Mouse (Mus musculus) lung, postnatal 36 days (tissue): ENCODE data around the gene Sytl2.

Experiments
- DNase-seq: peaks from one replicate; pipeline ENCODE4 v3.0.0; 2022; ENCODE audit warnings: mixed read lengths

The Sytl2 gene

GRCm38 (mm10) chr7:90301942-90302646 is at the start of gene Sytl2:
Gene Sytl2, plus strand, starts transcription at chr7:90302252.
- DNase-seq, result peak; percentile 74

DNA sequence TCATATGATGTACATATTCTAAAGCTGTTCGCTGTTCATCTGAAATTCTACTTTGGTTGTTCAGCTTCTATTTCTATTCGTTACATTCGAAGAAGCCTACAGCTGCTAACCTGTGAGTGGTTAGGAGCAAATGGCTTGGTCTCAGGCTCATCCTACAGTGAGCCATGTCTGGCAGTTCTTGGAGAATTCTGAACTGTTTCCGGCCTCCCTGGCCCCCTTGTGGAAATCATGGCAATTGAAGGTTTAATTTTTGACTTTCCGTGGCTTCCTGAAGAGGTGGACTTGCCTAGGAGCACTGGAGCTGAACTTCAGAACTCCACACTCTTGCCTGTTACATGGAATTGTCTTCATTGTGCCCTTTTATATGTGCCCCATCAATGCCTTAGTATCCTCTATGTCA is 49.1 kb upstream of the Sytl2 start:
- DNase-seq, result no peak

GRCm38 (mm10) chr7:90258701-90259100 is 43.4 kb upstream of the Sytl2 start:
- DNase-seq, result peak; percentile 85

GRCm38 (mm10) chr7:90259899-90260298 is 42.2 kb upstream of the Sytl2 start:
- DNase-seq, result no peak

DNA sequence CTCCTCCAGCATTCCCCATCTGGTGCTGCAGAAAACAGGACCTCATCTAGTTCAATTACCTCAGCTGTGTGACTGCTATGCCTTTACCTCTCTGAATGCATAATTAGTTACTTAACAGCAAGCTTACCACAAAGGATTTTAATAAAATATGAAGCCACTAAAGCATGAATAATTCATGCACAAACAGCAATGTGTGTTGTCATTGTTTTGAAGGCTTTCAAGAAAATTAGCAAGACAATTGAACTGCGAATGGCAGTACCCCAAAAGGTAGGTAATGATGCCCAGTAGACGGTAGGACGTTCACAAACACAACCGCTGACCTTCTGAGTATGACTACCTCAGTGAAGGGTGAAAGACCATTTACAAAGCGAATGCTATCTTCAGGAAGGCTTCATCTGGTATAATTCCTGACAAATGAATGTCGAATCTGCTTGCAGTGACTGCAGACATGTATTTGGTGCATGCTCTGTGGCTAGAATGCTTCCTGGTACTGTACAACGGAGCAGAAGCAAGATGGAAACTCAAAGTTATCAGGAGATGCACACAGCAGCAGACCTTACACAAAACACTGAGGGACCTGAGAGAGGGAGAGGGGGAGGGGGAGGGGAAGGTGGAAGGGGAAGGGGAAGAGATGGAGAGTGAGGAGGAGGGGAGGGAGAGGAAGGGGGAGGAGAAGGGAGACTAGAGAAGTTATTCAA is 40.0 kb upstream of the Sytl2 start:
- no peak for DNase-seq

- peak; percentile 89 for DNase-seq
Measured at GRCm38 (mm10) chr7:90265289-90265970, 36.6 kb upstream of the Sytl2 start, which contains the start of gene Ccdc83. Gene Ccdc83, minus strand, starts transcription at chr7:90265777.

GRCm38 (mm10) chr7:90270141-90270540 is 31.9 kb upstream of the Sytl2 start:
- no peak for DNase-seq

- no peak for DNase-seq
Measured at GRCm38 (mm10) chr7:90274561-90275100, 27.4 kb upstream of the Sytl2 start.

DNA sequence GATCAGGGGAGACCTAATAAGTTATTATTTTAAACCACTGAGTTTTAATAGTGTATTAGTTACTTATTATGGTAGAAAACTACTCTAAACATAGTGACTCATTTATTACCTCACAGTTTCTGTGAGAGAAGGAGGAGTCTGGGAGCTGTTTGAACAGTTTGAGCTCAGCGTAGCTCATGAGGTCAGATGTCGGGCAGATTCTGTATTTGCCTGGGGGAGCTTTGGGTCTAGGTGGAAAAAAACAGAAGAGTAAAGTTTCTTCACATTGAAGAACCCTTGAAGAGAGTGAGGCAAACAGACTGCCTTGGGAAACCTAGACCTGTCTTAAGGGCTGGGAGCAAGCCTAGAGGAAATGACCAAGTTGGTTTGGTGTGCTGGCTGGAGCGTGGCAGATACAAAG is 24.8 kb upstream of the Sytl2 start:
- peak; percentile 47 for DNase-seq

DNA sequence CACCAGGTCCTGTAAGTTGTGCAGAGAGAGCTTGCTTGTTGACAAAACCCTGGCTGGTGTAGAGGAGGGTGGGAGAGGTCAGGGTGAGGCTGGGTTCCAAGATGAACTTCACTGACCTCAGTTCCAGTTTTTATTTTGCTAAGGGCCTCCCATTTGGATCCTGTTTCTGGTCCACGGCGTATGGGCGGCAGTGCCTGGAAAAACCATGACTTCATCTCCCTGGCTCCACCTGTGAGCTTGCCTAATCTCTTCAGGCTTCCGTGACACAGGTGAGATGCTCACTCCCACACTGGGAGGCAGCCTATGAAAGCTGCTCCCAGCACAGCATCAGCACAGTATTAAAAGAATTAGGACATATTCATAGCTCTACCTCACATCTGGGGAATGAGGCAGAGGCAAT is 24.3 kb upstream of the Sytl2 start:
- peak; percentile 50 for DNase-seq

DNA sequence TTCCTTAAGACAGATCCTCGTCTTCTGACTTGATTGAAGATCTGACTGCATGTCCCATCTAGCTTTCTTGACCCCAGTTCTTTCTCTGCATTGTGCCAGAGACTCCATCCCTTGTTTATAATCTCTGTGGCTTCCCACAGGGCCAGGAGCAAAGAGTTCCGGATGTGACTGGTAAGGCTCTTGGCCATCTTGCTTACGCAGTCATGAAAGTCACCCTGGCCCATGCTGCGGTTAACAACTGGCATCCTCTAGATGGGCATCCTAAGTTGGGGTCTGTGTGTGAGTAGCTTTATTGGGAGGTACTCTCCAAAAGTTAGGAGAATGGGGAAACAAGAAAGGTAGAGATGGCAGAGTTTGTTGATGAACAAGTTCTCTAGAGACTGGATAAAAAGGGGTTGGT is 22.9 kb upstream of the Sytl2 start:
- DNase-seq, result no peak

DNA sequence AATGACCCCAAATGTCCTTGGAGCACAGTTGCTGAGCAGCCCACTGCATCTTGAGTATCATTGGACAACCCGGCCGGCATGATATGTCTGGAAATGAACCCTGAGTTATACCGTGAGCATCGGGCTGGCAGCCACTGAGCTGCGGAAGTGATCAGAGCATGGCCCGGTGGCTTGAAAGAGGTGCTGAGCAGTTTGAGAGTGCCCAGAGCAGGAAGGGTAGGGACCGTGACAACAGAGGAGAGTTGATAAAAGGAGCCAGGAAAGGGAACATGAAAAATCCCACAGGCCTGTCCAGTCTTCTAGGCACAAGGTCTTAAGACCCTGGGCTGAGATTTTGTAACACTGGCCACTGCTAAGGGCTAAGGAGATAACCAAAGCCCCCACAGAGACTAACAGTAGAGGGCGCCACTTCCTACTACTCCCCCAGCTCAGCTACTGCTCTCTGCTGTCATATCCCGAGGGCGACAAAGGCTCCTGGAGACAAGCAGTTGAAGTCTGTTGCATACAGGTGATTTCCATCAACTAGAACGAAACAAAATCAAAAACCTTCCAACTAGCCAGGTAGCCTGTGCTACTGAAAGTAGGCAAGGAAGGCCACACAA is 21.7 kb upstream of the Sytl2 start:
- peak; percentile 61 for DNase-seq

DNA sequence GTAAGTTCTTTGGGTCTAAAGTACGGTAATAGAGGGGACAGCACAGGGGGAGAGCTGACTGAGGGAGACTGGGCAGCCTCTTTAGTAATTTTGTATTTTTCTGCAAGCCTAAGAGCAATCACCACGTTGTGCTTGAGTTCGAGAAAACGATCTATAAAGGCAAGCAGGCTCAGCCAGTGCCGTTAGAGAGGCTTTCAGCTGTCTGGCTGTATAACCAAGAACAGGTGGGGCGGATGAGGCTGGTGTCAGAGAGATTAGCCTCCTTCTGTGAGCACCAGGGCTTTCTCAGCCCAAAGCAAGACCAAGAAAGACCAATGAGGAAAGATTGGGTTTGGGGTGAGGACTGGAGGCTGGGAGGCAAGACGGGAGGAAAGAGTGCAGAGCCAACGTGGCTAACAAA is 21.2 kb upstream of the Sytl2 start:
- DNase-seq, result no peak

DNA sequence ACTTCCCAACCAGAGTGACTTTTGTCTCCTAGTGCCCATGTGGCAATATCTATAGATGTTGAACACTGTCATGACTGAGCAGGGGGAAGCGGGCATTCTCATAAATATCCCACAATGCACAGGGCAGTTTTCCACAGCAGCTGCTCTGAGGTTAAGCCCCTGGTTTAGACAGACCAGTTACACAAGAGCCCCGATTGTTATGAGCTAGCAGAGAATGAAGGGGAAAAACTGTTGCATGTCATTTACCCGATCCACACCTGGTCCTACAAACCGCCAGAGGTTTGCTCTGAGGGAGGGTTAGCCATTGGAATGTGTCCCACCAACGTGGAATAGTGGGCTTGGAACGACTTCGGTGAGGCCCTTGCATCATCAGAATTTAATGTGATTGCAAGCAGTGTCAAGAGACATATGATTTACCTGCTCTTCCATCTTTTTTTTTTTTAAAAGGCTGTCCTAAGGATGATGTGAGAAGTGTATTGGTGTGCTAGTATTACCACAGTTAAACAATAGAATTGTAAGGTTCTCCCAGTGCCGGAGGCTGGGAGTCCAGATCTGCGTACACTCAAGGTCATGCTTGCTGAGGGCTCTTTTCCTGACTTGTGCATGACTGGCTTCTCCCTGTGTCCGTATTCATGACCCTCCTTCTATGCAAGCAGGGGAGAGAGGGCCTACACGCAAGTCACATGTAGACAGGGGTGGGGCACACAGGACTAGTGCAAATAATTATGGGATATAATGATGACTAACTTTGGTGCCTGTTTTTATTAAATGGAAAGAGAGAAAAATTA is 20.1 kb upstream of the Sytl2 start:
- no peak for DNase-seq

DNA sequence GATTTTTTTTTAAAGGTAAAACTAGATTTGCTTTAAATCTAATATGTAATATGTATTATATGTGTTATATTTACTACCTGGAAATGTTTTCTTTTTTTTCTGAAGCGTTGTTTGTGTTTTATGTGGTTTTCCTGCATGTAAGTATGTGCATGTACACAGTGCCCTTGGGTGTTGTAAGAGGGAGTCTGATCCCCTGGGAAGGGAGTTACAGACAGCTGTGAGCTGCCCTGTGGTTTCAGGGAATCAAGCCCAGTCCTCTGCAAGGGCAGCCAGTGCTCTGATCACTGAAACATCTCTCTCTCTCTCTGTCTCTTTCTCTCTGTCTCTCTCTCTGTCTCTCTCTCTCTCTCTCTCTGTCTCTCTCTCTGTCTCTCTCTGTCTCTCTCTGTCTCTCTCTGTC is 19.3 kb upstream of the Sytl2 start:
- no peak for DNase-seq

- no peak for DNase-seq
Measured at GRCm38 (mm10) chr7:90284793-90285192, 17.3 kb upstream of the Sytl2 start.

GRCm38 (mm10) chr7:90291885-90292284 is 10.2 kb upstream of the Sytl2 start:
- no peak for DNase-seq

DNA sequence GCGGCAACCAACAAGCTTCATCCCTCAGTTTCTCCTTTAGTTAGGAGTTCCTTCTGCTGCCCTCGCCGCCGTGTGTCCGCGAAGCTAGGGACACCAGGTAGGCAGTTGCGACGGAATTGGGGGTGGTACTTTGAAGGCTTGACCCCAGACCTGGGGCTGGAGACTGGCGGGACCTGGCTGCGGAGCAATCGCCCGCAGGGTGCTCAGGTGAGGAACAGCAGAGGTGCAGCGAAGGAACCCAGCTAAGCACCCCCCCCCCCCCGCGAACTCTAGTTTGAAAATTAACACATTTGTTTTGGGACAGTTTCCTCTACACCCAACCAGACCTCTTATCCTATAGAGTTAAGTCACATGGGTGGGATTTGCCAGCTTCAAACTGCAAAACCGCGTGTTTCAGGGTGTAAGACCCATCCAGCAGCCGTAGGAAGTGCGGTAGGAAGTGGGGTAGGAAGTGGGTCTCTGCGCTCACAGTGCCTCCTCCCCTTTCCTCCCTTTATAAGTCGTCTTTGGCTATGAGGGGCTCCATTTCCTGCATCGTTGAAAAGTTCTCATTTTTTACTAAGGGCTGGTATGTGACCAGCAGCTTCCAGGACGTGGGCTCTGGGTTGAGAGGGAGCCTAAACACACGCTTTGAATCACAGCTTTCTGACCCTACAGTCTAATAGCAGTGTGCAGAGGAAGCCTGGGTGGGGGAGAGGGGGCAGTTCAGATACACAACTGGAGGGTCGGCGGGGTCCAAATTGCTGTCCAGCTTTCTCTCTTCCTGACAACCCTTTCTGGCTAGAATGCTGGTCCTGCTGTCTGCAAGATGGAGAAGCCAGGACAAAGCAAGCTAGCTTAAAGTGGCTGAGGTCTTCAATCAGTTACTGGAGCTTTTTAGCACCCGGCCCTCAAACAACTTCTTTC is 848 bp downstream of the Sytl2 start:
- DNase-seq, result no peak

DNA sequence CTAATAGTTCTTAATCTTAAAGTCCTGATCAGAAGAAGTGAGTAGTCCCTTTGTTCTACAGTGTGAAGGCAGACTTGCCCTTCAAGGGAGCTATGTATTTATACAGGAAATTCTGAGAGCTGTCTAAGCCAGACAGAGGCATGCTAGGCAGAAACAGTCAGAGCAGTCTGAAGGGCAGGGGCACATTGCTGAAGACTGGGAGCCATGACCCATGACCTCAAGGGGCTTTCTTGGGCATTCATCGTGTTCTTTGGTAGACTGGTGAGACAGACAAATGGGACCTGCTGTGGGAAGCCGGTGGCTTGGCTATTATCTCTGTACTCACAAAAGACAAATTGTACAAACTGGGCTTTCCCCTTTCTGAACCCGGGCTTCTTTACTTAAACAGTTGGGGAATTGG is 4.0 kb downstream of the Sytl2 start:
- DNase-seq, result peak; percentile 20

DNA sequence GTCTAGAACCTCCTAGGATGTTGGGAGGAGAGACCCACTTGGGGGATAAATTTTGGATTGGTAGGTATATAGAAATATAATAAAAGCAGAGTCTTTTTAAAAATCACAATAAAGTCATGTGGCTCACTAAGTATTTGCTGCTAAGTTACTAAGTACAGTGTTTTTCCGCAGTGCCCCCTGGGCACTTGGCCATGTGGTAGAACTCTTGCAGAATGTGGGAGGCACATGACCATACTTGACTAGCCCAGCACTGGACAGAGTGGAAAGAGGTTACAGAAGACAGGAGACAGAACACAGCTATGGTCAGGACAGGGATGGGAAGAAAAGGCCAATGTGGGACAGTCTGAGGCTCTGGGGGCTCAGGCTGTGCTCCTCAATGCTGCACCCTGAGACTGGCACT is 4.9 kb downstream of the Sytl2 start:
- DNase-seq, result peak; percentile 66

DNA sequence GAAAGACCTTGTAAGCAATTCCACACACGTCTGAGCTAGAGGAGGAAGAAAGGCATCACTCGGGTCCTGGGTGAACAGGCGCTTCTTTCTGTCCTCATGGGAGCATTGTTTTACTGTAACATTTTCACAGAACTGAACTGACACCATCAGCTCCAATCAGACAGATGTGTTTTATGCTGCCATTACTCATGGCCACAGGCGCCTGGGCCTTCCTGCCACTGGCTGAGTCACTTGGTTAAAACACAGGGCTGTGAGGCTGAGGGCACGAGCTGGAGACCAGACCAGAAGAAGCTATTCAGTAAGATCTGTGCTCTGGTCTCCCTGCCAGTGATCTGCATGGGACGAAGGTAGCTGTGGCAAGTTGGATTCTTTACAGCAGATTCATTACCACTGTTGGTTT is 6.0 kb downstream of the Sytl2 start:
- DNase-seq, result no peak
